Mouse (Mus musculus) layer of hippocampus, adult 8-10 months (tissue): ENCODE measurements around the gene Umad1. TPM values are rescaled to one million over a fixed set of nuclear protein-coding genes. Genes with fewer than 3 reads are reported as not detected.

Experiments
- DNase-seq, 2 experiments: peaks; one replicate each; pipeline ENCODE4 v3.0.0; 2022; ENCODE audit warnings: low spot score in 2 of 2
- total RNA-seq, 4 experiments: library from RNA; stranded (reverse); gene quantifications; 2 replicates each; pipeline ENCODE4 v1.2.4; 2022

Umad1 gene
- total RNA-seq, 4 experiments from 2014 or later = 33.2 to 40.9 (median 37.7) TPM

DNA sequence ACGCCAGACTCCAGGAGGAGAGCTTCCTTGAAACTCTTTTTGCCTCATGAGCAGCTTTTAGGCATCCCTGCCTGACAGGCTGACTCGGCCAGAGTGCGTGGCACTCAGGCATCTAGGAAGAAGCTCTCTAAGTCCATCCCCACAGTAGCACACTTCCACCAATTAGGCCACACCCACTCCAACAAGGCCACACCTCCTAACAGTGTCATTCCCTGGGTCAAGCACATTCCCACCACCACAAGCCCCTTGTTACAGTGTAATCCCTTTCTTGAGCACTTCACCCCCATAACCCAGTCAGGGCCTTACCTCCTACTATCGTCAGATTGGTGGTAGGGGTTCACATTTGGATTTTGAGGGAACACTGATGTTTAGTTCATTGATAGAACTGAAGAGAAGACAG lies 108.6 kb downstream of the Umad1 start:
- DNase-seq = no peak

DNA sequence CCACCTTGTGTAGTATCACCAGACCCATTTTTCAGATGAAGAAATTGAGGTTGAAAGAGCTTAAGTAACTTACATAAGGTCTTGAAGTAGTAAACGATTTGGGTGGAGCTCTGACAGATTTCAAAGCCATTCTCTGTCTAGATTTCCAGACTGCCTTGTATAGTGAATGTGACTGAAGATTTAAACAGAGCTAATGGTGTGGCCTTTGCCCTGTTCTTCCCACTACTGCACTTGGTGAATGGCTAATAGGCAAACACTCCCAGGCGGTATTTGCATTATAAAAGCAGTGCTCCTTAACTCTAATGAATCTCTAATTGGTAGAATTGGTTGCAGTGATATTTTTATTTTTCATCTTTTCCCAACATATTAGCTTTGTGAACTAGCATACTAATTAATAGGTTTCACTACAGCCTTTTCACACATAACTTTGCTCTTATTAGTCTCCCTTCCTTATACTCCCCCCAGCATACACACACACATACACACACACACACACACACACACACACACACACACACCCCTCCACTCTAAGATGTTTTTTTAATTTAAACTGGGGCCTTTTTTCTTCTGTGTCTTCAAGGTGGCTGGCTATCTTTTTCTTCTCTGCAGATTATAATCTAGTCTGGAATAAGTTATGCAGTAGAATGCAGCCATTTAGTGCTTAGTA lies 109.2 kb downstream of the Umad1 start:
- DNase-seq = no peak

DNA sequence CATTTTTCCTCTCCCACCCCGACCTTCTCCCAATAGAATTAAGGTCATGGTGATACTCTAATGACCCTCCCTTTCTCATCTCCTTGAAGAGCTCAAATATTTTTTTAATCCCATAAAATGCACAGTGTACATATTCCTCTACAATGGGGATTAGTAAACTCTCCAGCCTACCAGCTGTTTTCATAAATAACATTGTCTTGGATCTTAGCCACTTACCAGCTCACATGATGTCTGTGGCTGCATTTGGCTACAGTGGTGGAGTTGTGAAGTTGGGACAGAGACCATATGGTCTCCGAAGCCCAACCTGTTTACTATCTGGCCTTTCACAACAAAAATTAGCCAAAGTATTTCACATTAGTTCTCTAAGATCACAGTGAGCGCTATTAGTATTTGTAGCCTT lies 111.5 kb downstream of the Umad1 start:
- no peak for DNase-seq

DNA sequence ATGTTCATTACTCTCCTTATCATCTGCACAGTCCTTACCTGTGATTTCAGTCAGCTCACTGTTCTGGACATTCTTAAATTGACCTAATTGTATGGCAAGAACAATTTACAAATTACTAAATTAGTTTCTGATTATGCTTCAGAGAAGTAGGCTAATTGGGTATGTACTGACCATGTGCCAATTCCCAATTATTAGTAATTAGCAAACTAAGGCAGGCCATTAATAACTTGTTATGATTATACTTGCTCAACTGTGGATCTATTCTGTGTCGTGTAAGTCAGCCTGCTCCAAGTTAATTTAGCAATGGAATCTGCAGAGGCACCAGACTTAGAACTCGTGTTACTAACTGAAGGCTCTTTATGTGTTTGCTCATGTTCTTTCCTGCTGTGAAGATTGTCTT lies 114.0 kb downstream of the Umad1 start:
- no peak for DNase-seq

DNA sequence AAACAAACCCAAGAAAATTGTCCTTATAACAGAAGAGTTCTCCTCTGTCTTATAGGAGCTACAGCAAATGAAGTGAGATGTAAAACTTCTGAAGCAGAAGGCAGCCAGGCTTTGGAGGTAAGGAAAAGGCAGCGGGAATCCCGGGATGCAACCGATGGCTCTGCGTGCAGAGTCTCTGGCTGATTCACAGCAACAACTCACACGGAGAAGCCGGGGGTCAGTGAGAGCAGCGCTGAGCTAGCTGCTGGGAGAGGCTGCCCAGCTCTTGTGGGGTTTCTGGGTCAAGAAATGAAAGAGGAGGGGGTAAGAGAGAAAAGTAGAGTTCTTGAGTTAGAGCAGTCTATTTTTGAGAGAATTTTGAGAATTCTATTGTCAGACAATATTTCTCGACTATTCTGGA lies 114.8 kb downstream of the Umad1 start:
- DNase-seq = no peak

DNA sequence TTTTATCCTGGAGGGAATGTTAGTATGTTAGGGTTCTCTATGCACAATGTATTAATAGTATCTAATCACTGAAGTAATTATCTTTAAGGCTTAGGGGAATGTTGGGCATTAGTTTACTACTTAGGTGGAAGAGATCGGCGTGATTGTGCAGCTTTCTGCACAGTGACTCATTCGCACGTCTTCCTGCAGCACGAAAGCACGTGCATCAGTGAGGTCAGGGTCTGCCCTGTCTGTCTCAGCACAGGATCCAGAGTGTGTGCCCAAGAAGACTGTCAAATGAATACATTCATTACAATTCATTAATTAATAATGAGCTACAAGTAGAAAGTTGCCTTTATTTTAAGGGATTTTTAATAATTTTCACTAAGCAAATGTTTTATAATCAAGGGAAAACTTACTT lies 115.2 kb downstream of the Umad1 start:
- no peak for DNase-seq

DNA sequence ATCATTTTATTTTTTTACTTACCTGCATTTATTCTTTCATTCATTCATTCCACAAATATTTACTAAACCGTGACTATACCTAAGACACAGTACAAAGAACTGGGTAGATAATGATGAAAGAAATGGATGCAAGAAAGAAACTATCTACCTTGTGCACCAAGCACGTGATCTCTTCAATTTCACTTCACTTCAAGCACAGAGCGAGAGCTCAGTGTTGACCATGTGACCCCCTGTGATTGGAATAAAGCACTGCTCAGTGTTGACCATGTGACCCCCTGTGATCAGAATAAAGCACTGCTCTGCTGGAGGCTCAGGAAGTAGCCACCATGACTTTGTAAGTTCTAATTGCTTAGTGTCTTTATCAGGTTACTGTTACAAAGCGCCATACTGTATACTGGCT lies 115.6 kb downstream of the Umad1 start:
- no peak for DNase-seq

DNA sequence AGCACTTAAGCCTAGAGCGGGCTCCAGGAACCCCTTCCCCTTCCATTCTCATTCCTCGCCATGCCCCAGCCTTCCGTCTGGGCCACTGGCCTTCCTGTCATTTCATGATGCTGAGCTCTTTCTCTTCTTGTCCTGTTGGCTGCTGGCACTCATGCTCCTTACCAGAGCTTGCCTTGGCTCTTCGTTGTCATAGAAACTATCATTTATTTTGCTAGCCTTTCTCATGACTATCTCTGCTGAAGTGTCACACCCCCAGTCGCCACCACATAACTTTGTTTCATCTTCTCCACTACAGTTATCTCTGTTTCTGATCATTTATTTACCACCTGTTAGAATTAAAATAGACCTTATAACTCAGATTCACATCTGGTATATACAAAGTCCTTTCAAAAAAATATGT lies 117.3 kb downstream of the Umad1 start:
- DNase-seq = no peak

DNA sequence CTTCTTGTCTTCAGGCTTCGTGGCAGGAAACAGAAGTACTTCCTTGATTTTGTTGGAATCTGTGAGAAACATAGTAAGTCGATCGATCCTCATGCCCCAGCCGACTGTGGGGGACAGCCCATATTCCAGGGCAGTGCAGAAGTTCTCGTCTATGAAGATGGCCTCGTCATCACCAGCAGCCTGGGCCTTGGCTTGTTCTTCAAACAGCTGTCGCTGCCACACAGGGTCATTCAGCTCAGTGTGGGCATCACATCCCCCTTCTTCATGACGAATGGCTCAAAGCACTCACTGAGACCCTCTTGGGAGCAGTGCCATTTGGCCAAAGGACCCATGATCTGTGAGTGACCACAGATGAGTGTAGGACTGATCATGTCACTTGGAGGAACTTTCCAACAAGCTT lies 118.6 kb downstream of the Umad1 start:
- DNase-seq = no peak

DNA sequence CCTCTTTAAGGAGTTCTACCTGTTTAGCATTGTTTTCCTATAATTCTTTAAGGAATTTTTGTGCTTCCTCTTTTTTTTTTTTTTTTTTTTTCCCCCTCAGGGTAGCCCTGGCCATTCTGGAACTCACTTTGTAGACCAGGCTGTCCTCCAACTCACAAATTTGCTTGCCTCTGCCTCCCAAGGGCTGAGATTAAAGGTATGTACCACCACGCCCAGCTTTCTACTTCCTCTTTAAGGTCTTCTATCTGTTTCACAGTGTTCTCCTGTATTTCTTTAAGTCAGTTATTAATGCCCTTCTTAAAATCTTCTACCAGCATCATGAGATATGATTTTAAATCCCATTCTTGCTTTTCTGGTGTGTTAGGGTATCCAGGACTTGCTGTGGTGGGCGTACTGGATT lies 130.2 kb downstream of the Umad1 start:
- no peak for DNase-seq

DNA sequence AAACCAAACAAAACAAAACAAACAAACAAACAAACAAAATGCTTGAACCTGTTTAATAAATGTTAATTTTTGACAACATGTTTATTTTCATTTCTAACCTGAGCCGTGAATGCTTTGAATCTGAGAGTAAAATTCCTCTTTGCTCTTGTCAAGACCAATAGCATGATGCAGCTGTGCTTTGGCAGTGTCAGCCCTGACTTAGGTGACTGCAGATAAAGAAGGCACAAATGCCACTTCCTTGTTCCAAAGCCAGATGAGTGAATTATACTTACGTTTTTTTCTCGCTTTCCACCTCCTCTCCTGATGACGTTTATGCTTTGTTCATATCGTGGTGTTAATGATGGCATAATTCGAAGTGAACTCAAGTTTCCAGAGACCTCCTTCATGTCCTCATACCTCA lies 131.2 kb downstream of the Umad1 start:
- no peak for DNase-seq

DNA sequence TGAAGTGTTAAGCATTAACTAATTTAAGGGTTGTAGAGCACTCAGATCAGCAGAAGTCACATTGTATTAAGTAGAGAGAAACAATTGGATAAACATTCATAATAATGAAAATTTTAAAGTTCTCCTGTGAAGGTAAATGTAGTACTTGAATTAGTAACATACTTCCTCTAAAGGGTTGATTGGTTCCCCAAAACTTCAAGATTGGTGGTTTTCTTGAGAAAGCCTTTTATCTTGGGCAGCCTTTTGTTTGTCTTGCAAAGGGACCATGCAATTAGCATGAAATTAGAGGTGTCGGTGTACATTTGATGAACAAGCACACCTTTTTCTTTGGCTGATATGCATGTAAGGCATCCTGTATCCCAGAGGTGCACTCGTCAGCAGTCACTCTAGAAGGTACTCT lies 131.8 kb downstream of the Umad1 start:
- no peak for DNase-seq

DNA sequence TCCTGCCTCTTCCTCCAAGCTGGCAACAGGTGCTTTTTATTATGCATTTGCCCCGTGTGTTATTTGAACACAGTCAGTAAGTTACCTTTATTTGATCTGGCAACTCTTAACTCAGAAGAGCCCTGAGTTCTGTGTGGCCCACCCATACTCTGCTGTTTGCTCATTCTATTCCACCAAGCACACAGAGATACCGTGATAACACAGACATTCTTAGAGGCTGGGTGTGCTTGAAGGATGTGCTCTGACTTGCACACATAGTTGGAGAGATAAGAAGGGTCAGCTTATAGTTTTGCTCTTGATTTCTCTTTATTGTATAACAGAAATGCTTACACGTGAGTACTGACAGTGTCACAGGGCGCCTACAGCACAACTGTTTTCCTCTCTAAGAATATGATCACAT lies 133.9 kb downstream of the Umad1 start:
- DNase-seq = no peak

DNA sequence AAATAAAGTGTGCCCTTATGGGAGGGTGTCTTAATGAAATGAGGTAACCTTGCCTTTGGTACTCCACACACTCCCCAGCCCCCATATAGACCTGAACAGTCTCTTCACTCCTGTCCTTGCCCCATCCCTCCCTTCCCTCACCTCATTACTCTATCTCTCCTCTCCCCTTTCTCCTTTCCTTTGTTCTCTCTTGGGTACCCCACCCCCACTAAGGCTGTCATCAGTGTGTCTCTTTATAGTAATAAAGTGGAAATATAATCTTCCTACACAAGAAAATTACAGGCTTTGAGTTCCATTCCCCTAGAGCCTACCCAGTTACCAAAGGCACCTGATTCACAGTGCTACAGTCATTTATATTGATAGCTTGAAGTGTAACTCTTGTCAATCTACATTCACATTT lies 135.0 kb downstream of the Umad1 start:
- no peak for DNase-seq

DNA sequence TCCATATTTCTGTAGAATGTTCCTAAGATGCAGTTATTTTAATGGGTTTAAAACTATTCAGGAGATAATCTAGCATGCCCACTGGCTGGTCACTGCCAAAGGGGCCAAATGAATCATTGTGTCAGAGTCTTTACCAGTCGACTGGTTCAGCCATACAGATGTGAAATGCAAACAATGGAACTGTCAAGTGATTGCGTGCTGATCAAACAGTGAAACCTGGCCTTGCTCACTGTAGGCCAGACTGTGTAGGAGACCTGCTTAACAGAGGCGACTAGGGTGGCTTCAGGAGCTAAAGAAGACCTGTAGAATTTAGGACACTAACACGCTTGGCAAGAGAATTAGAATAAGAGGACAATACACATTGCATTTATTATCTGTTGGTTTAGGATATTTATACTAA lies 136.0 kb downstream of the Umad1 start:
- no peak for DNase-seq

DNA sequence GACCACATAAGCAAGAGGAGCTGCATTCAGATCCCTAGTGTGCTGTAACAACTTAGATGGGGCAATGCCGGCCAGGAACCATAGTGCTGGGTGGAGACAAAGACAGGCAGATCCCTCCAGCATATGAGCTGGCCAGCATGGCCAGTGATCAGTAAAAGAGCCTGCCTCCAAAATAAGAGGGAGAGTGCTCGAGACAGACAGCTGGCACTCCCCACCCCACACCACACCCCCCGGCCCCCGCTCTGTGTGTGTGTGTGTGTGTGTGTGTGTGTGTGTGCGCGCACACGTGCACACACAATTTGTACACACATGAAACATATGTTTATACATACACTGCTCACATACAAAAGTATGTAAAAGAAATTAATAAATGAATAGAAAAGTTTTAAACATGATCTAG lies 138.2 kb downstream of the Umad1 start:
- no peak for DNase-seq

DNA sequence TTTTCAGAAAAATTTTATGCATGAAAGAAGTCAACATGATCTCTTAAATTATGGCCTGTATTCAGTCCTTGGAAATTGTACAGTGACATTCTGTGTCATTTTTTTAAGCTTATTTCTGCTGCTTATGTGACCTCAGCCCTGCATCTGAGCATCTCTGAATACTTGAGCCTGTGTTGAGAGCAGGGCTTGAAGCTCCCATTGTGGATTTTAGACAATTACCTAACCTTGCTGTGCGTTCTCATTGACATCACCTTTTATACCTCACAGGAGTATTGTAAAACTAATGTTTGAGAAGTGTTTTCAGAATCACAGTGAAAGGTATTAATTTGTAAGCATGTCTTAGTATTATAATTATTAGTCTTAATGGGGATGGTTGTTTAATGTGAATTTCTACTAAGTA lies 140.6 kb downstream of the Umad1 start:
- DNase-seq = no peak

DNA sequence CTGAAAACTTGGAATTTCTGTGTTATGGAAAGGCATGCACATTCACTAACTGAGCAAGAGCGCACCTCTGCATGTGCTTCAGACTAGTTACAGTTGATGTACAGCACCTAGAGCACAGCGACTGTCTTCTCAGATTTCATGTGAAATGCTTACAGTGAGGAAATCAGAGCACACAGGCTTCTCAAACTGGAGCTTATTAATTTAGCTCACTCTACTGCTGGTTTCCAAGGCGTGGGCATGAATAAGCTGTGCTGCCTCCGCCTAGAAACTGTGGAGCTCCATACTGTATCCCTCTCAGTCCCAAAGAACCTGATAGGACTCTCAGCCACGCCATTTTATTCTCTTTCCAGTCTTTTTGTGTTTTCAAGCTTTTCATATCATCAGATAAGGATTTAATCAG lies 144.0 kb downstream of the Umad1 start:
- DNase-seq = no peak

DNA sequence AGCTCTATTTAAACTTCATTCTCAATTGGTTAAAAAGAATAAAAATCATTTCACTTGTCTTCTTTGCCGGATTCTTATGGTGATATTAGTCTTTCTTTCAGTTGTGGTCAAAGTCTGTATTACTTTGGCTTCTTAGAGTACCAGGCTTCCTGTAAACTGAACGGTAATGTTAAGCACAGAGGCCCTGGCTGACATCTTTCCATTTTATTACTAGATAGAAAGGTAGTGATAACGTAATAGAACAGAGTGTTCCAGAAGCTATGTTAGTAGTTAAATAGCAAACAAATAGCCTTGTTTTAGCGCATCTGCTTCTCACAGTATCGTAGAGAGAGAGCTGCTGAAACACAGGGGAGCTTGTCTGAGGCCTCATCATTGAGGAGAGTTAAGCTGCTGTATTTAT lies 146.8 kb downstream of the Umad1 start:
- DNase-seq = no peak

DNA sequence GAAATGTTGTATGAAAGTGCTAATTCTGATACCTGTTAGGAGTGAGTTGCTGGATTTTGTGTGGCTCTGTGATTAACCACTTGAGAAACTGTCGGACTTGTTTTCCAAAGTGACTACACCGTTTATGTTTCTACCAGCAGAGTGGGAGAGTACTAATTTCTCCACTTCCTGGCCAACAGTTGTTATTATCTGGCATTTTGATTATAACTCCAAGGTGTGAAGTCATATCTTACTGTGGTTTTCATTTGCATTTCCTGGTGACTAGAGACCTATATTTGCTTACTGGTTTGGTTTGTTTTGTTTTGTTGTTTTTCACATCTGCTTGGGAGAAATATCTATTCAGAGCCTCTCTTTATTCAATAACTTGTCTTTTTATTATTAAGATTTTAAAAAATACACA lies 149.2 kb downstream of the Umad1 start:
- DNase-seq = no peak

DNA sequence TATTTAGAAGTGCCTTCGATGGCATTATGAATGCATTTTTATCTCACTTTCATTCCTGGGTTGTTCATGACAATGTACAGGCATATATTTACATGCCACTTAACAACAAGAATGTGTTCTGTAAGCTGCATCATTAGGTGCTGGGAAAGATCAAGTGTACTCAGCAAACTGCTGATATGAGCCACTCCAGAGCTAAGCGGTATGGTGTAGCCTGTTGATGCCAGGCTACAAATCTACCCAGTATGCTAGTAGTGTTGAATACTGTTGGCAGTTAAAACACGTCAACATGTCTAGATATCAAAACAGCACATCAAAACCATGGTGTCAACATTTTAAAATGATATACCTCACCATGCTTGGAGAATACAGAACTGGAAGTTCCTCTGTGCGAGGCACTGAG lies 150.8 kb downstream of the Umad1 start:
- no peak for DNase-seq

DNA sequence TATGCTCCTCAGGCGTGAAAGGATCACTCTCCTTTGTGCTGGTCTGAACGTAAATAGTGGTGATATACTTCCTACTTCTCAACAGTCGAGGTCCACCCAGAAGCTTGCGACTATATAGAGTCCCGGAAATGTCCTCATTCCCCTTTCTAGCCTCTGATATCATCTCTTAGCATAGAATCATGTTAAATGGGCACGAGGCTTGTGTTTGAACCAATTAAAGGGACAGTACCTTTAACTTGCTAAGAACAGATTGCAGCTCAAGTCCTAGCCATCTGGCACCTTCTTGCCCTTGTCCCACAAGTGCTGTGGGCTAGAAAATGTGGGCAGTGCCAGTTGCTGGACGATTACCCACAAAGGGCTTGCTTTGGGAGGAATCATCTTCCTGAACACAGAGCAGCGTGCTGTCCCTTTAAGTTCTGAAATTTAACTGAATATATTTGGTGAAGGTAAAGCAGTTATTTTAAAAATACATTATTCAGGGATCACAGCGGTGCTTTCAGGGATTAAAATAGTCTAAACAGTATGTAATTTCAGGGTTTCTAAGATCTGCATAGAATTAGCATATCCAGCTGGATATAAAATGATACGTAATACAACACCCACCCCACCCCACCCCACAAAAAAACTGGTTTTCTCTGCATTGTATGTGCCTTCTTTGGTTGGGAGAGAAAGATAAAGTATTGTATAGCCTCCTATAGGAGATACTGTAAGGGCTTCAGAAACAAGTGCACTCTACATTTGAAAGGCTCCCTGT lies 153.9 kb downstream of the Umad1 start:
- no peak for DNase-seq

DNA sequence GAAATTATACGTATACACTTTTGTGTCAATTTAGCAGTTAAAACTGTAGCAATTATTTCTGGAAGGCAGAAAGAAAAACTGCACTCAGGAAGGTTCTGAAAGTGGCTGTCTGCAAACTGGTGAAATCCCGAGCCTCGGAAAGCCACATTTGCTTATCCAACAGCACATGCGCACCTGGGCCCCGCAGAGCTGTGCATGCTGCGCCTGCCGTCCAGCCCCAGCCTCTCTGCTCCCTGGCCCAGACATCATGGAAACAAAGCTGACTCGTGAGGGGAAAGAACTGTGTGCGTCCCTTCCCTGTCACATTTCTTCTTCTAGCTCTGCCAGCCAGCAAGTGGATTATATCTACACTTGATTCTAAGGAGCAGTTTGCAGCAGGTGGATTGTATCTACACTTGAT lies 154.9 kb downstream of the Umad1 start:
- DNase-seq = no peak
